Mouse (Mus musculus): ENCODE measurements around the gene Ifi209. TPM values are rescaled to one million over a fixed set of nuclear protein-coding genes. Genes with fewer than 3 reads are reported as not detected.
"Not testable (repeated sequence)": the region's sequence is repeated elsewhere in the genome, so short reads cannot be mapped to it uniquely, and the experiment has no call there.

The Ifi209 gene
- polyA plus RNA-seq, 1 experiment from 2014 or later = 0.12 TPM

- no peak overlapping the region for H3K9ac ChIP-seq (ENCODE audit: low read length)
- no peaks in the 10 kb centered on the region for H3K27me3 ChIP-seq (ENCODE audit: control insufficient read depth, insufficient read depth, low read length)
- H3K36me3 ChIP-seq (ENCODE audit: control insufficient read depth, insufficient read depth, low read length) = no peaks in the 10 kb centered on the region
- H3K9me3 ChIP-seq (ENCODE audit: control insufficient read depth, low read length) = no peaks in the 10 kb centered on the region
- DNase-seq (ENCODE audit: low spot score) (no peak), ATAC-seq (replicated peaks; ENCODE audit: low FRiP score) (no peak)
- no peaks in the 10 kb centered on the region for H3K4me1 ChIP-seq (replicated peaks; ENCODE audit: control insufficient read depth, insufficient read depth, low read length)
- H3K27ac ChIP-seq (ENCODE audit: low read depth, low read length) = no peak overlapping the region
- no peak overlapping the region for H3K4me3 ChIP-seq (ENCODE audit: low read depth, low read length)
- H3K4me2 ChIP-seq (ENCODE audit: low read depth, low read length, severe bottlenecking) = no peak overlapping the region
- WGBS = 76% methylated on average over 2 of the region's 2 CpGs
Observed at GRCm38 (mm10) chr1:173645393-173645792, 14.7 kb downstream of the Ifi209 start.

GRCm38 (mm10) chr1:173657973-173658372 is 27.3 kb downstream of the Ifi209 start:
- no peak overlapping the region for H3K27ac ChIP-seq (ENCODE audit: low read depth, low read length)
- 83% methylated on average over 4 of the region's 4 CpGs for WGBS
- no peak overlapping the region for H3K4me2 ChIP-seq (ENCODE audit: low read depth, low read length, severe bottlenecking)
- no peak overlapping the region for H3K9ac ChIP-seq (ENCODE audit: low read length)
- no peaks in the 10 kb centered on the region for H3K27me3 ChIP-seq (ENCODE audit: control insufficient read depth, insufficient read depth, low read length)
- no peaks in the 10 kb centered on the region for H3K36me3 ChIP-seq (ENCODE audit: control insufficient read depth, insufficient read depth, low read length)
- DNase-seq (ENCODE audit: low spot score) = no peak
- no peaks in the 10 kb centered on the region for H3K9me3 ChIP-seq (ENCODE audit: control insufficient read depth, low read length)
- H3K4me1 ChIP-seq (replicated peaks; ENCODE audit: control insufficient read depth, insufficient read depth, low read length) = no peaks in the 10 kb centered on the region
- H3K4me3 ChIP-seq (ENCODE audit: low read depth, low read length) = no peak overlapping the region
- ATAC-seq (replicated peaks; ENCODE audit: low FRiP score) = no peak

- H3K4me3 ChIP-seq (ENCODE audit: low read depth, low read length); H3K4me1 ChIP-seq (replicated peaks; ENCODE audit: control insufficient read depth, insufficient read depth, low read length); H3K36me3 ChIP-seq (ENCODE audit: control insufficient read depth, insufficient read depth, low read length); H3K27me3 ChIP-seq (ENCODE audit: control insufficient read depth, insufficient read depth, low read length); ATAC-seq (replicated peaks; ENCODE audit: low FRiP score); H3K9me3 ChIP-seq (ENCODE audit: control insufficient read depth, low read length); H3K27ac ChIP-seq (ENCODE audit: low read depth, low read length); H3K9ac ChIP-seq (ENCODE audit: low read length); H3K4me2 ChIP-seq (ENCODE audit: low read depth, low read length, severe bottlenecking); DNase-seq (ENCODE audit: low spot score): not testable (repeated sequence)
- 50% methylated on average over 3 of the region's 3 CpGs for WGBS
Observed at GRCm38 (mm10) chr1:173673458-173674097, 42.9 kb downstream of the Ifi209 start, which contains the start of gene Ifi208. TSS of gene Ifi208 (plus strand) at chr1:173673675.

GRCm38 (mm10) chr1:173678605-173679004 is 47.9 kb downstream of the Ifi209 start:
- not testable (repeated sequence) for ATAC-seq (replicated peaks; ENCODE audit: low FRiP score); H3K9me3 ChIP-seq (ENCODE audit: control insufficient read depth, low read length); H3K4me3 ChIP-seq (ENCODE audit: low read depth, low read length); H3K4me2 ChIP-seq (ENCODE audit: low read depth, low read length, severe bottlenecking); H3K4me1 ChIP-seq (replicated peaks; ENCODE audit: control insufficient read depth, insufficient read depth, low read length); H3K36me3 ChIP-seq (ENCODE audit: control insufficient read depth, insufficient read depth, low read length); H3K27ac ChIP-seq (ENCODE audit: low read depth, low read length); H3K9ac ChIP-seq (ENCODE audit: low read length); DNase-seq (ENCODE audit: low spot score); H3K27me3 ChIP-seq (ENCODE audit: control insufficient read depth, insufficient read depth, low read length)
- WGBS = 88% methylated on average over 1 of the region's 1 CpGs

- H3K4me3 ChIP-seq (ENCODE audit: low read depth, low read length) = no peak overlapping the region
- DNase-seq (ENCODE audit: low spot score) = no peak
- WGBS = 86% methylated on average over 1 of the region's 1 CpGs
- H3K4me2 ChIP-seq (ENCODE audit: low read depth, low read length, severe bottlenecking) = no peak overlapping the region
- no peaks in the 10 kb centered on the region for H3K36me3 ChIP-seq (ENCODE audit: control insufficient read depth, insufficient read depth, low read length)
- H3K9me3 ChIP-seq (ENCODE audit: control insufficient read depth, low read length) = no peaks in the 10 kb centered on the region
- no peak overlapping the region for H3K9ac ChIP-seq (ENCODE audit: low read length)
- no peaks in the 10 kb centered on the region for H3K27me3 ChIP-seq (ENCODE audit: control insufficient read depth, insufficient read depth, low read length)
- ATAC-seq (replicated peaks; ENCODE audit: low FRiP score) = no peak
- no peak overlapping the region for H3K27ac ChIP-seq (ENCODE audit: low read depth, low read length)
- no peaks in the 10 kb centered on the region for H3K4me1 ChIP-seq (replicated peaks; ENCODE audit: control insufficient read depth, insufficient read depth, low read length)
Observed at GRCm38 (mm10) chr1:173694270-173694669, 63.6 kb downstream of the Ifi209 start.

Small RNAs within 50 kb of the gene (microRNA-seq; reads per million reads assigned to microRNA genes)
- not detected for gene Gm44339 (ENCODE audit: insufficient number of aligned reads)

Other genes with a start within 250 kb of the Ifi209 start
- gene Ifi206, start 139.9 kb upstream of the Ifi209 start, polyA plus RNA-seq (2014; fragmentation: Nextera tagmentation; extraction: Ambion mirVana) = not detected in 2 replicates
- not detected in 2 replicates for gene Ifi214, start 95.0 kb upstream of the Ifi209 start, polyA plus RNA-seq (2014; fragmentation: Nextera tagmentation; extraction: Ambion mirVana)
- gene Ifi213, start 31.6 kb upstream of the Ifi209 start, polyA plus RNA-seq (2014; fragmentation: Nextera tagmentation; extraction: Ambion mirVana) = not detected in 2 replicates
- not detected in 2 replicates for gene Ifi208, start 42.8 kb downstream of the Ifi209 start, polyA plus RNA-seq (2014; fragmentation: Nextera tagmentation; extraction: Ambion mirVana)
- 0.27 and 0.28 TPM in 2 replicates for gene Ifi207, start 110.8 kb downstream of the Ifi209 start, polyA plus RNA-seq (2014; fragmentation: Nextera tagmentation; extraction: Ambion mirVana)
- gene Ifi204, start 136.0 kb downstream of the Ifi209 start, polyA plus RNA-seq (2014; fragmentation: Nextera tagmentation; extraction: Ambion mirVana) = 0.56 and 0.71 TPM in 2 replicates